Mouse (Mus musculus) megakaryocyte, embryonic 14.5 days (primary cell): ENCODE data around the gene Kcnh4.

Experiments
- FLI1 ChIP-seq: IDR thresholded peaks from 2 replicates; pipeline ENCODE4 v1.6.1; 2012; ENCODE audit warnings: low read length, inconsistent platforms, mixed read lengths
- GATA1 ChIP-seq: IDR thresholded peaks from 3 replicates; pipeline ENCODE4 v1.6.1; 2012; ENCODE audit warnings: mixed read lengths, low read length, inconsistent platforms, borderline replicate concordance

DNA sequence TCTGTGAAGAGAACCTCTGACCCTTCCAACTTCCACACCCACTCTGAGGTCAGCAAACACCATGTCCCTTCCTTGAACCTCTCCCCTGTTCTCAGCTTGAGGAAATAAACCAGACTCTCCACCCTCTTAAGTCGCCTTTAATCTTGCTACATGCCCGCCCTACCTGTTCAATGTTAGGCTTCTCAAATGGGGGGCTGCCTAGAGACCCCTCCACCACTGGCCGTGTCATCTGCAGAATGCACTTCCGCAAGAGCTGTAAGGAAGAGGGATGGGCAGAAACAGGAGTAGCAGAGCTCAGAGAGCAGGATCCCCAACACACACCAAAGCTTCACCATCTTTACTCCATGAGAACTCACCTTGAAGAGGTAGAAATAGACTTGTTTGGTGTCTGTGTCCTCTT lies 48.8 kb downstream of the Kcnh4 start:
- no peak for TF ChIP-seq GATA1
- no peak for TF ChIP-seq FLI1
